Mouse (Mus musculus) lung, postnatal 14 days (tissue): ENCODE data around the gene Nans.

Experiments
- DNase-seq: peaks from one replicate; pipeline ENCODE4 v3.0.0; 2021

The Nans gene

GRCm38 (mm10) chr4:46485696-46486417, 3.2 kb upstream of the Nans start:
- peak; percentile 85 for DNase-seq

GRCm38 (mm10) chr4:46487348-46487747, 1.7 kb upstream of the Nans start:
- peak; percentile 82 for DNase-seq

- no peak for DNase-seq
Measured at GRCm38 (mm10) chr4:46493071-46493470, 4.0 kb downstream of the Nans start.

GRCm38 (mm10) chr4:46495543-46495942, 6.5 kb downstream of the Nans start:
- no peak for DNase-seq

- peak; percentile 84 for DNase-seq
Measured at GRCm38 (mm10) chr4:46497286-46497892, 8.3 kb downstream of the Nans start.

GRCm38 (mm10) chr4:46498511-46498910, 9.5 kb downstream of the Nans start:
- no peak for DNase-seq

- peak; percentile 62 for DNase-seq
Measured at GRCm38 (mm10) chr4:46498976-46499375, 9.9 kb downstream of the Nans start.

- no peak for DNase-seq
Measured at GRCm38 (mm10) chr4:46502606-46503502, 13.8 kb downstream of the Nans start.

- DNase-seq = no peak
Measured at GRCm38 (mm10) chr4:46503881-46504280, 14.8 kb downstream of the Nans start.

GRCm38 (mm10) chr4:46505361-46506057, 16.5 kb downstream of the Nans start:
- DNase-seq = no peak

- DNase-seq = peak; percentile 97
Measured at GRCm38 (mm10) chr4:46506801-46507610, 18.0 kb downstream of the Nans start.

GRCm38 (mm10) chr4:46507736-46508460, 18.9 kb downstream of the Nans start:
- peak; percentile 90 for DNase-seq

GRCm38 (mm10) chr4:46520491-46520890, 31.4 kb downstream of the Nans start:
- DNase-seq = no peak

- DNase-seq = no peak
Measured at GRCm38 (mm10) chr4:46521457-46521856, 32.4 kb downstream of the Nans start.

- DNase-seq = no peak
Measured at GRCm38 (mm10) chr4:46523324-46523723, 34.3 kb downstream of the Nans start.

- no peak for DNase-seq
Measured at GRCm38 (mm10) chr4:46526226-46526625, 37.2 kb downstream of the Nans start.

- DNase-seq = no peak
Measured at GRCm38 (mm10) chr4:46526798-46527557, 37.9 kb downstream of the Nans start.

GRCm38 (mm10) chr4:46527558-46527926, 38.5 kb downstream of the Nans start:
- DNase-seq = no peak

- no peak for DNase-seq
Measured at GRCm38 (mm10) chr4:46529722-46530121, 40.7 kb downstream of the Nans start.

GRCm38 (mm10) chr4:46532511-46532910, 43.5 kb downstream of the Nans start:
- no peak for DNase-seq

- DNase-seq = no peak
Measured at GRCm38 (mm10) chr4:46532926-46533325, 43.9 kb downstream of the Nans start.
